Mouse (Mus musculus) kidney, embryonic 15.5 days (tissue): ENCODE data around the gene Eri3. TPM values are rescaled to one million over a fixed set of nuclear protein-coding genes. Genes with fewer than 3 reads are reported as not detected.

Source experiments
- ATAC-seq: fragments of 200-750 bp; cut with Nextera tagmentation; replicated peaks from 2 replicates; pipeline ENCODE4 v1.8.0; 2017; ENCODE audit warnings: moderate TSS enrichment; ENCODE audit not compliant: low FRiP score
- H3K27ac ChIP-seq: fragments of 300-500 bp; sonication (generic); 2 replicates; pipeline ENCODE4 v1.5.1; 2015; ENCODE audit warnings: mild to moderate bottlenecking, inconsistent platforms
- H3K27me3 ChIP-seq: fragments of 300-500 bp; sonication (generic); 2 replicates; pipeline ENCODE4 v1.6.1; 2015; ENCODE audit warnings: inconsistent platforms
- H3K36me3 ChIP-seq: fragments of 300-500 bp; sonication (generic); 2 replicates; pipeline ENCODE4 v1.6.1; 2015; ENCODE audit warnings: inconsistent platforms
- H3K4me1 ChIP-seq: fragments of 300-500 bp; sonication (generic); 2 replicates; pipeline ENCODE4 v1.6.1; 2015; ENCODE audit warnings: inconsistent platforms
- H3K4me2 ChIP-seq: fragments of 300-500 bp; sonication (generic); 2 replicates; pipeline ENCODE4 v1.6.1; 2015; ENCODE audit warnings: moderate library complexity, mild to moderate bottlenecking, inconsistent platforms
- H3K4me3 ChIP-seq: fragments of 300-500 bp; sonication (generic); replicated peaks from 2 replicates; pipeline ENCODE4 v1.5.1; 2015; ENCODE audit warnings: mild to moderate bottlenecking, inconsistent platforms
- H3K9ac ChIP-seq: fragments of 300-500 bp; sonication (generic); 2 replicates; pipeline ENCODE4 v1.6.1; 2015; ENCODE audit warnings: mild to moderate bottlenecking, inconsistent platforms
- H3K9me3 ChIP-seq: fragments of 300-500 bp; sonication (generic); replicated peaks from 2 replicates; pipeline ENCODE4 v1.6.1; 2016; ENCODE audit warnings: inconsistent platforms
- WGBS: fragments of 180-500 bp; shearing (Covaris S2); methylation state at CpG from one replicate; pipeline ENCODE4 v1.1.7; 2015; ENCODE audit warnings: mixed read lengths; 5-methylcytosine and 5-hydroxymethylcytosine counted together
- polyA plus RNA-seq: library from polyadenylated mRNA; unstranded; fragments of >200 nt; fragmentation: Nextera tagmentation; extraction: Ambion mirVana; gene quantifications from 2 replicates; pipeline ENCODE4 v1.2.1, GENCODE M21; 2015

The Eri3 gene
- polyA plus RNA-seq, 1 experiment from 2014 or later: 149 TPM

GRCm38 (mm10) chr4:117654016-117654702 is 104.0 kb downstream of the Eri3 start:
- Histone ChIP-seq H3K9me3 (no peaks in the 10 kb centered on the region), H3K4me1 (peaks cover 67% of the 10 kb centered on the region), H3K4me2 (no peak overlapping the region), H3K27me3 (peaks cover 3% of the 10 kb centered on the region; the same call in 1 of the 2 replicates), H3K4me3 (no peak overlapping the region), H3K36me3 (peaks cover 12% of the 10 kb centered on the region), H3K27ac (no peak overlapping the region), H3K9ac (no peak overlapping the region)
- 43% methylated on average over 10 of the region's 10 CpGs for WGBS
- ATAC-seq: no peak

GRCm38 (mm10) chr4:117654703-117655499 is 104.7 kb downstream of the Eri3 start:
- H3K27ac ChIP-seq: no peak overlapping the region
- H3K9ac ChIP-seq: no peak overlapping the region
- no peak overlapping the region for H3K4me2 ChIP-seq
- H3K9me3 ChIP-seq: no peaks in the 10 kb centered on the region
- 73% methylated on average over 9 of the region's 9 CpGs for WGBS
- peaks cover 1% of the 10 kb centered on the region; the same call in 1 of the 2 replicates for H3K27me3 ChIP-seq
- no peak for ATAC-seq
- H3K4me3 ChIP-seq: no peak overlapping the region
- peaks cover 11% of the 10 kb centered on the region for H3K36me3 ChIP-seq
- H3K4me1 ChIP-seq: peaks cover 72% of the 10 kb centered on the region

GRCm38 (mm10) chr4:117655500-117655863 is 105.3 kb downstream of the Eri3 start:
- 75% methylated on average over 5 of the region's 5 CpGs for WGBS
- H3K4me2 ChIP-seq: no peak overlapping the region

GRCm38 (mm10) chr4:117656961-117657360 is 106.8 kb downstream of the Eri3 start:
- no peak for ATAC-seq
- no peaks in the 10 kb centered on the region for H3K27me3 ChIP-seq
- H3K4me3 ChIP-seq: no peak overlapping the region
- peaks cover 64% of the 10 kb centered on the region for H3K4me1 ChIP-seq
- peaks cover 11% of the 10 kb centered on the region; the same call in 1 of the 2 replicates for H3K36me3 ChIP-seq
- whole genome bisulfite sequencing: 41% methylated on average over 6 of the region's 6 CpGs
- no peak overlapping the region for H3K27ac ChIP-seq
- H3K4me2 ChIP-seq: no peak overlapping the region
- H3K9ac ChIP-seq: no peak overlapping the region
- no peaks in the 10 kb centered on the region for H3K9me3 ChIP-seq

More at GRCm38 (mm10) chr4:117655500-117655863, 105.3 kb downstream of the Eri3 start:
- Histone ChIP-seq H3K4me3 (no peak overlapping the region), H3K9ac (no peak overlapping the region), H3K27me3 (no peaks in the 10 kb centered on the region), H3K9me3 (no peaks in the 10 kb centered on the region), H3K36me3 (peaks cover 8% of the 10 kb centered on the region; the same call in 1 of the 2 replicates), H3K4me1 (peaks cover 73% of the 10 kb centered on the region), H3K27ac (no peak overlapping the region)
- no peak for ATAC-seq

GRCm38 (mm10) chr4:117657646-117658045 is 107.5 kb downstream of the Eri3 start:
- Histone ChIP-seq H3K4me1 (peaks cover 57% of the 10 kb centered on the region), H3K4me3 (no peak overlapping the region), H3K27ac (no peak overlapping the region), H3K4me2 (no peak overlapping the region), H3K27me3 (no peaks in the 10 kb centered on the region), H3K9me3 (no peaks in the 10 kb centered on the region), H3K36me3 (peaks cover 13% of the 10 kb centered on the region; the same call in 1 of the 2 replicates), H3K9ac (no peak overlapping the region)
- 76% methylated on average over 4 of the region's 4 CpGs for WGBS
- no peak for ATAC-seq

GRCm38 (mm10) chr4:117658582-117659444 is 108.6 kb downstream of the Eri3 start:
- H3K4me2 ChIP-seq: no peak overlapping the region
- H3K27ac ChIP-seq: no peak overlapping the region
- H3K27me3 ChIP-seq: no peaks in the 10 kb centered on the region
- 14% methylated on average over 14 of the region's 14 CpGs for WGBS
- H3K4me1 ChIP-seq: peaks cover 47% of the 10 kb centered on the region
- no peak overlapping the region for H3K9ac ChIP-seq
- H3K36me3 ChIP-seq: peaks cover 17% of the 10 kb centered on the region; the same call in 1 of the 2 replicates
- ATAC-seq: peak; percentile 75
- H3K4me3 ChIP-seq: no peak overlapping the region
- no peaks in the 10 kb centered on the region for H3K9me3 ChIP-seq

- 87% methylated on average over 5 of the region's 5 CpGs for WGBS
- no peaks in the 10 kb centered on the region for H3K27me3 ChIP-seq
- H3K36me3 ChIP-seq: peaks cover 17% of the 10 kb centered on the region; the same call in 1 of the 2 replicates
- H3K4me2 ChIP-seq: no peak overlapping the region
- peaks cover 38% of the 10 kb centered on the region for H3K4me1 ChIP-seq
- no peak overlapping the region for H3K4me3 ChIP-seq
- no peak for ATAC-seq
- no peak overlapping the region for H3K27ac ChIP-seq
- H3K9ac ChIP-seq: no peak overlapping the region
- H3K9me3 ChIP-seq: no peaks in the 10 kb centered on the region
Observed at GRCm38 (mm10) chr4:117660001-117660400, 109.8 kb downstream of the Eri3 start.

GRCm38 (mm10) chr4:117664411-117665137 is 114.4 kb downstream of the Eri3 start:
- WGBS: 83% methylated on average over 10 of the region's 10 CpGs
- Histone ChIP-seq H3K9me3 (no peaks in the 10 kb centered on the region), H3K27me3 (no peaks in the 10 kb centered on the region), H3K36me3 (peaks cover 17% of the 10 kb centered on the region; the same call in 1 of the 2 replicates), H3K4me2 (no peak overlapping the region), H3K4me1 (0 out of 2 replicates have a peak, but pooled peaks cover 4% of the 10 kb centered on the region), H3K4me3 (no peak overlapping the region), H3K27ac (no peak overlapping the region), H3K9ac (no peak overlapping the region)
- no peak for ATAC-seq

GRCm38 (mm10) chr4:117665531-117665930 is 115.4 kb downstream of the Eri3 start:
- no peak overlapping the region for H3K9ac ChIP-seq
- no peaks in the 10 kb centered on the region for H3K4me1 ChIP-seq
- no peak overlapping the region for H3K4me3 ChIP-seq
- no peak for ATAC-seq
- H3K4me2 ChIP-seq: no peak overlapping the region
- H3K36me3 ChIP-seq: peaks cover 12% of the 10 kb centered on the region; the same call in 1 of the 2 replicates
- H3K9me3 ChIP-seq: no peaks in the 10 kb centered on the region
- 59% methylated on average over 7 of the region's 7 CpGs for WGBS
- H3K27me3 ChIP-seq: no peaks in the 10 kb centered on the region
- no peak overlapping the region for H3K27ac ChIP-seq

GRCm38 (mm10) chr4:117666054-117666453 is 115.9 kb downstream of the Eri3 start:
- Histone ChIP-seq H3K27ac (no peak overlapping the region), H3K9ac (no peak overlapping the region), H3K27me3 (no peaks in the 10 kb centered on the region), H3K36me3 (peaks cover 8% of the 10 kb centered on the region; the same call in 1 of the 2 replicates), H3K4me2 (no peak overlapping the region), H3K4me3 (no peak overlapping the region), H3K4me1 (no peaks in the 10 kb centered on the region), H3K9me3 (no peaks in the 10 kb centered on the region)
- WGBS: 71% methylated on average over 8 of the region's 8 CpGs
- no peak for ATAC-seq

GRCm38 (mm10) chr4:117669874-117670273 is 119.7 kb downstream of the Eri3 start:
- Histone ChIP-seq H3K27me3 (no peaks in the 10 kb centered on the region), H3K4me2 (no peak overlapping the region), H3K9ac (no peak overlapping the region), H3K9me3 (no peaks in the 10 kb centered on the region), H3K27ac (no peak overlapping the region), H3K4me1 (no peaks in the 10 kb centered on the region), H3K4me3 (no peak overlapping the region), H3K36me3 (peaks cover 20% of the 10 kb centered on the region)
- ATAC-seq: no peak
- 81% methylated on average over 7 of the region's 7 CpGs for WGBS
